Mouse (Mus musculus) splenic B cell, adult 2 months (primary cell): ENCODE measurements around the gene Nkd2.
A peak's percentile ranks its signal among the peaks of the same experiment; 100 is the strongest.

Experiments used
- DNase-seq: peaks from one replicate; pipeline ENCODE4 v3.0.0-alpha.2; 2011; ENCODE audit warnings: low read depth, low spot score
- H3K27me3 ChIP-seq: 2 replicates; pipeline ENCODE4 v1.6.1; 2012; ENCODE audit warnings: mild to moderate bottlenecking, low read length, moderate library complexity, mixed read lengths; ENCODE audit not compliant: control insufficient read depth, poor library complexity, insufficient read depth, severe bottlenecking
- H3K36me3 ChIP-seq: 2 replicates; pipeline ENCODE4 v1.6.1; 2012; ENCODE audit warnings: mild to moderate bottlenecking, low read length, moderate library complexity, mixed read lengths; ENCODE audit not compliant: control insufficient read depth, poor library complexity, insufficient read depth, severe bottlenecking

Gene Nkd2

DNA sequence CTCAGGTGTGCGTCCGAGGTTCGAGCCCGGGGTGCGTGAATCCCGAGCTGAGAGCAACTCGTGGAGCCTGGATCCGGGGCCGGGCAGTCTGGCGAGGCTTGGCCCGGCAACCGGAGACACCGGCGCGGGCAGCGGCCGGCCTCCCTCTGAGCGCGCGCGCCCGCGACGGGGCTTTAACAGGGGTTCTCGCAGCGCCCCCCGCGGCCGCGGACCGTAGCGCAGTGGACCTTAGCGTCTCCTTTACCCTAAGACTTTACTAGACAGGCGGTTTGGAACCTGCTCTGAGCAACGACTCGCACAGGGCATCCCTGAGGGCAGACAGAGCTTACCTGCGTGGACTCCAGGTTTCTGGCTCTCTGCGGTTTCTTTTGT lies at the start of gene Nkd2:
TSS of gene Nkd2 (minus strand) at position 167 of the 372 bp plus-strand sequence.
- no peaks in the 10 kb centered on the region for H3K27me3 ChIP-seq
- peak; percentile 58 for DNase-seq
- H3K36me3 ChIP-seq: no peaks in the 10 kb centered on the region

DNA sequence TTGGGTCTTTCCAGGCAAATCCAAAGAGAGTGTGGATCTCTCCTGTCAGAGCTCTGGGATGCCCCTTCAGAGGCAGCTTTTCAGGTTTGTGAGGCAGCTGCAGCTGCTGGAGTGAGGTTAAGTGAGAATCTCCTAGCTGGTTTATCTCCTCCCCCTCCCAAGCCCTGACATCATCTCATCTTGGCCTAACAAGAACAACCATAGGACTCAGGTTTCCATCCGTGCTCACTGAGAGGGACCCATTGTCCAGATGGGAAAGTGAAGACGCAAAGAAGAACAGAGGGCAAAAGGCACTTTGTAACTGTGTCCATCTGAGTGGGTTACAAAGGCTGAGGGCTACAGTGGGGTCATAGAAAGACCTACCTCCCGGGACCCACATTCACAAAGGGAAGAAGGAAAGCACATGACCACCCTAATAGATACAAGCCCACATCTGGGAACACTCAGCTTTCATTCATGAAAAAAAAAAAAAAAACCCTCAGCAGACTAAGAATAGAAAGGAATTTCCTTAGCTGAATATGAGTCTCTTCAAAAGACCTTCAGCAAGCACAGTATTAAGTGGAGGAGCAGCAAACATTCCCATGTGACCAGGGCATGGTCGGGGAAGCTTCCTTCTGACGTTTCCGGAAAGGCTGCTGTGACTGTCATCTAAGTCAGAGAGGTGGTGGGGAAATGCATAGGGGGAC lies 45.2 kb upstream of the Nkd2 start:
- no peaks in the 10 kb centered on the region for H3K36me3 ChIP-seq
- DNase-seq: no peak

DNA sequence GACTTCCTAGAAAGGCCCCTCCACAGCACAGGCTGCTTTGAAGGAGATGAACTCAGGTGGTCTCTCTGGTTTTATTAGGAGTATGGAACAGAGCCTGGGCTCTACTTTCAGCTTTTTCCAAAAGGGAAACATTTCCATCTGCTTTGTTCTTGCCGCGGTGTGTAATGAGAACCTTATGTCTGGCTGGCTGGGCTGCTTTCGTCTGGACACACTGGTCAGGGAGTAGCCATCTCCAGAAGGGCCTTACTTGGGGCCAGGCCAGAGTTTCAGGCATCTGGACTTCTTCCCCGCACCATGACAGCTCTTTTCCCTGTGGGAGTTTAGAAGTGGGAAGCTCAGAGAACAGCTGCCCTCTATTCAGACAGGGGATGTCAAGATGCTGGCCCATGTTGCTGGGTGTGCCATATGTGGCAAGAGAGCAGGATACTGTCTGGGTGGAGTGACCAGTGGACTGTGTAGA lies 40.0 kb upstream of the Nkd2 start:
- Histone ChIP-seq H3K36me3 (no peaks in the 10 kb centered on the region), H3K27me3 (no peaks in the 10 kb centered on the region)
- DNase-seq: no peak

More for the DNA sequence above, 45.2 kb upstream of the Nkd2 start:
- H3K27me3 ChIP-seq: no peaks in the 10 kb centered on the region

DNA sequence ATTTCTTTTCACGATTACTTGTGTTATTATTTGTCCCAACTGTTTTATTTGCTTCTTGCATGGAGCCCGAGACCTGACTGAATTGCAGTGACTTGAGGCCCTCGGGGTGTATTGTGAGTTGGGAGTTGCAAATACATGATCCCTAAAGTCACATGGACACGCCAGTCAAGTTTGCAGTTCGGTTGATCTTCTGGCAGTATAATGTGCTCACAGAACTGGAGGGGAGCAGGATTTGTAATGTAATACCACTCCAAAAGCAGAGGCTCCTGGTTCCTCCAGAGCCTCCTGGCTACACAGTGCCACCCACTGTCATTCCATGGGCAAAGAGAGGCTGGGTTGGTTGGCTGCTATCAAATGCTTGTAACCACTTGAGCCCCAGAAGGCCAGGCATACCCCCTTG lies 39.2 kb upstream of the Nkd2 start:
- H3K27me3 ChIP-seq: no peaks in the 10 kb centered on the region
- DNase-seq: no peak
- H3K36me3 ChIP-seq: no peaks in the 10 kb centered on the region

DNA sequence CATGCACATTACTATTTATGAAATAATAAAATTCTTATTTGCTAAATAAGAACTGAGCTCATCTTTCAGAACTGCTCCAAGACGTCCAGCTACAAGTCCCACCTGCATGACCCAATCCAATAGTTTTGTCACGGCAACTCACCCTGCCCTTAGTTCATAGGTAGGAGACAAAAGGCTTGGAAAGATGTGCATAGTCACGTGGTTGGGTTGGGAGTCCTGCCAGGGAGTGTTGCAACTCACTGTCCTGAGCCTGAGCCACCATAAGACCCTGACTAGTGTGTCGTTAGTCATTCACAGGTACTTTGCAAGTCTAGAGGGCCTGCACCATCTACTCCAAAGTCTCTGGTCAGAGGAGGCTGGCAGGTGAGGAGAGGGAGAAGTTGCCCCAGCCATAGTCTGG lies 38.6 kb upstream of the Nkd2 start:
- no peaks in the 10 kb centered on the region for H3K36me3 ChIP-seq
- no peak for DNase-seq
- no peaks in the 10 kb centered on the region for H3K27me3 ChIP-seq

DNA sequence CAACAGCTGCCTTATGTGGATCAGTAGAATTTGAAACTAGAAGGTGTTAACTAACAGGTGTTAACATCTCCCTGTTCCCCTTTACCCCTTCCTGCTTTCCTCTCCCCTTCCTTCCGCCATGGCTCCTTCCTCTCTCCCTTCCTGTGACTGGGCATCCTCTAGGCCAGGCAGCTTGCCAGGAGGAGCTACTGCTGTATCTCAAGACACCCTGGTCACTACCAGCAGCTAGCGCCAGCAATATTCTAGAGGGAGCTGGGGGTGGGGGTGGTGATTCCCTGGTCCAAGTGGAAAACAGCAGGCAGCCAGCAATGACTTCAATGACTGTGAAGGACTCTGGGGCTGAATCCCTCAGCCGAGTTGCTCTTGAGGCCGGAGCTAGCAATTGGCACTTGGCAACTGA lies 38.2 kb upstream of the Nkd2 start:
- Histone ChIP-seq H3K36me3 (no peaks in the 10 kb centered on the region), H3K27me3 (no peaks in the 10 kb centered on the region)
- no peak for DNase-seq

DNA sequence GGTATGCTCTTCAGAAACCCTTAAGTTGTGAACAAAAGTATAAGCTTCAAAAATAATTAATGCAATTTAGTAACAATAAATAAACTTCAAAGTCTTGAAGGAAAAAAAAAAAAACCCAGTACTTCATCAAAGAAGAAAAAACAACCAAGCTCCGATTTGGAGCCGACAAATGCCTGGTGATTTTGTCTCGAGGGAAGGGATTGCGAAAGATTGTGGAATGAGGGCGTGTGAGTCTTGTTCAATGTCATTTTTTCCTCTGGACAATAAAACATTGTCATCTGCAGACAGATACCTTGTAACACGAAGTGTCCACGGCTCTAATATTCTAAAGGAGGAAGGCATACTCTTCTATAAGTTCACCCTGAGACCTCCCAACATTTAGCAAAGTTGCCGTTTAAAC lies 33.9 kb upstream of the Nkd2 start:
- no peak for DNase-seq
- H3K36me3 ChIP-seq: no peaks in the 10 kb centered on the region

DNA sequence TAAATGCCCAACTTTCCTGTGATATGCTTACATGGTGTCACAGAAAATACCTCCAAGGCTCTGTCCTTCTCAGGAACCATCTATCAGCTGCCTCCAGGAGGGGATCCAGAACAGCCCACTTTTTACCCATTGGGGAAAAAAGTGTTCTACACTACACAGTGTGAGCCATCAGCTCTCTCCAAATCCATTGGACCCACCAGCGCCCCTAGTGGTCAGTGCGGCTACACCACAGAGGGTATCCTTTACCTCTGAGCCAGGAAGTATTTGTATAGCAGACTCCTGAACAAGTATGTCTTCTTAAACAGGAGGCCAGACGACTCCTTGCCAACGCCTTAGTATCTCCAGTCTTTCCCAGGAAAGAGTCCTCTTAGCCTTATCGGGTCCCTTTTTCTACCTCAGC lies 32.4 kb upstream of the Nkd2 start:
- H3K27me3 ChIP-seq: no peaks in the 10 kb centered on the region
- DNase-seq: peak; percentile 26
- H3K36me3 ChIP-seq: no peaks in the 10 kb centered on the region

More for the DNA sequence above, 33.9 kb upstream of the Nkd2 start:
- H3K27me3 ChIP-seq: no peaks in the 10 kb centered on the region

DNA sequence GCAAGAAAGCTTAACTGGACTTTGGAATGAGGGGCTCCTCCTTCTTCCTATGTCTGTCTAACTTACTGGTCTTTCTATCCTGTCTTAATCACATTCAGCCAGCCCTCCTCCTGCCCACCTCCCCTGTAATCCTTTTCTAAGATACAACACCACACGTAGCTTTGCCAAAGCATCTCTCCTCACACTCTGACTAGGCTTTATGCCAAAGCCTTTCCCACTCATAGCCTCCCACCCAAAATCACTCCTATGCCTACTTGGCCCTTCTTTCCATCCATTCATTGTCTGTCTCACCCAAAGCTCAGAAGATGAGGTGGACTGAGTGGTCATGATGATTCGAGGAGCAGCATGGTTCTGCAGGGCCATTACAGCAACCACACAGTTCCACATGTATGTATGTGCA lies 24.7 kb upstream of the Nkd2 start:
- Histone ChIP-seq H3K27me3 (no peaks in the 10 kb centered on the region), H3K36me3 (no peaks in the 10 kb centered on the region)
- no peak for DNase-seq

DNA sequence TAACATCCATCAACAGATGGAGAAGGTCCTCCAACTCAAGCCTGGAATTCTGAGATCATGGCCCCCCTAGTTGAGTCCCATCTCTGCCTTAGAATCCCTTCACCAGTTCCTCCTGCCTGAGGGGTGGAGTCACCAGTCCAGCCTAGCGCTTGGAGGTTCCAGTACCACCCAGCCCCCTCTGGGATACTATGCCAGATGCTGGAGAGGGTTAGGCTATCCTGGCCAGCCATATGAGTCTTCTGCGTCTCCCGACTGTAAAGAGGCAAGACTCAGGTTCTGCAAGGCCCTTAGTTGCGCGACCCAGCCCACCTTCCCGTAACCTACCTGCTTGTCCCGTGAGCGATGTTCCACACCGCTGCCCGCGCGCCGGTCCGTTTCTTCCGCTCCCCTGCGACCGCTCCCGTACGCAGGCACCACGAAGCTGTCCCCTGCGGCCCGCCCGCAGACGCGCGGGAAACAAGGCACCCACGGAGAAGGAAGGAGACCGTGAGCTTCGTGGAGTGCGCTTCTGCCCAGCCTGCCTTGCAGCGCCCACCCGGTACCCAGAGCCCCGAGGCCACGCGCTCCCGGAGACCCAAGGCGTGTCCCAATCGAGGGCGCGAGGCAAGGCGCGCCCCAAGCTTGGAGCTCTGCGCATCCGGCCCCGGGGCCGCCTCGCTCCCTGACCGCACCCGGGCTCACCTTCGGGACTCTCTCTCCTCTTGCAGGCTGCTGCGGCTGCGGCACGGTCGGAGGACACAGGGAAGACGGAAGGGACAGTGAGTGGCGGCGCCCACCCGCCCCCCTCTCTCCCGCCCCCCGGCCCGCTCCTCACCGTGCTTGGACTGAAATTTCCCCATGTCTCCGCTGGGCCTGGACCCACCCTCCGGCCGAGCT lies 604 bp downstream of the Nkd2 start:
- DNase-seq: peak; percentile 6
- Histone ChIP-seq H3K36me3 (no peaks in the 10 kb centered on the region), H3K27me3 (no peaks in the 10 kb centered on the region)

DNA sequence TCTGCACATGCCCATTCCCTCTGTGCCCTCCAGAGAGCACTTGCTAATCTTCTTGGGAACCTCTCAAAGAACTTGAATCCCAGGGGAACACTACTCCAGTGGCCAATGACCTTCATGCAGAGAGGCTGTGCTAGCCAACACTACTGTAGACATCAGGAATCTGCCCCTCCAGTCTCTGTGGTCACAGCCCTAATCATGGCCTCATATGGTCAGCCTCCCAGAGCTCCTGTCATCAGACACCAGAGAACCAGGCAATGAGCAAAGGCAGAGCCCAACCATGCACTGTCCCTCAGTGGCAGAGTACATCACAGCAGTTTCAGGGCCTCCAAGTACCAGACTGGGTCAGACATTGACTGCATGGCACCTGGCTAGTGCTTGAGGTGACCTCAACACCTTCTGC lies 4.7 kb downstream of the Nkd2 start:
- no peaks in the 10 kb centered on the region for H3K27me3 ChIP-seq
- no peak for DNase-seq

DNA sequence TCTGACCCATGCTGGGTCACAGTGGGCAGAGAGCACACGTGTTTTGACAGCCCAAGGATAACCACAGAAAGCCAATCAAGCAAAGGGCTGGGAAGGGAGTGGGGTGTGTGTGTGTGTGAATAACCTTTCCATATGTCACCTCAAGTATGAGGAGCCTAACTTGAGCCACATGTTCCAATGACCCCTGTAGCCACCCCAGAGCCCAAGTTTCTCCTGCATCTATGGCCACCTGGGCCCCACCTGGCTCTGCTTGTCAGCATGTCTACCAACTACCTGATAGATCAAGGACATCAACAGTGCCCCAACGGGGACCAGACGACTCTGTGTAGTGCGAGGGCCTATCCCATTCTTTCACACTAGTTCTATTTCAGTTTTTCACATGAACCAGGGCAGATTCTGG lies 7.7 kb downstream of the Nkd2 start:
- no peaks in the 10 kb centered on the region for H3K36me3 ChIP-seq
- no peak for DNase-seq
- H3K27me3 ChIP-seq: no peaks in the 10 kb centered on the region

More for the DNA sequence above, 4.7 kb downstream of the Nkd2 start:
- no peaks in the 10 kb centered on the region for H3K36me3 ChIP-seq

DNA sequence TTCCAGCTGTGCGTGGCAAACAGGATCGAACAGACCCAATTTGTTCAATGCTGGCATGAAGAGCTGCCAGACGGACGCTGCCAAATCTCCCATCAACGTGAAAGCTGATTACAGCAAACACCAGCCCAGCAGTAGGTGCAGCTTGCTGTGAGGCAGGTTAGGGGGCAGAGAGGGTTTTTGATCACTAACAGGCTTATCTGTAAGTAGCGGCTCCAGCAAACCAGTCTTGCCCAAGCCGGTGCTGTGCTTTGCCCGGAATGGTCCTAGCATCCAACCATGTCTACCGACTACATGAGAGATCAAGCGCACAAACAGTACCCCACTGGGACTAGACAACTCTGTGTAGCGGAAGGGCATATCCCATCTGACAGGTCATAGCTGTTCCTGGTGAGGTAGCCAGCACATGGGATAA lies 8.3 kb downstream of the Nkd2 start:
- Histone ChIP-seq H3K36me3 (no peaks in the 10 kb centered on the region), H3K27me3 (no peaks in the 10 kb centered on the region)
- DNase-seq: no peak

DNA sequence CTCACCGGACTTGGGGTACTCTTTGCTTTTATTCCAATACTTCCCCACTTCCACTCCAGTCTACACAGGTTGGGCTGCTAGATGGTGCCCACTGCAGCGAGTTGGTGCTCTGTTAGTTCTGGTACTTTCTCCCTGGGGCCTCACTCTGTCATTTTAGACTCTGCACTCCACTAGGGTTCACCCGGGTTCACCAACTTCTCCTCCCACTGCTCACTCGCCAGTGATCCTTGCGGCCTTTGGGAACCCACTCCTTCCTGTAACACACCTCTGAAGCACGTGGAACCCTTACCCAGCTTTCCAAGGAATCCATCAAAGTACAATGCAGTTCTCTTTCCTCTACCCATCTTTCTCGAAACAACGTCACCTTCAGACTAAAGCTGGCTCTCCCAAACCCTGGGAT lies 9.7 kb downstream of the Nkd2 start:
- H3K36me3 ChIP-seq: no peaks in the 10 kb centered on the region
- H3K27me3 ChIP-seq: no peaks in the 10 kb centered on the region
- DNase-seq: no peak

DNA sequence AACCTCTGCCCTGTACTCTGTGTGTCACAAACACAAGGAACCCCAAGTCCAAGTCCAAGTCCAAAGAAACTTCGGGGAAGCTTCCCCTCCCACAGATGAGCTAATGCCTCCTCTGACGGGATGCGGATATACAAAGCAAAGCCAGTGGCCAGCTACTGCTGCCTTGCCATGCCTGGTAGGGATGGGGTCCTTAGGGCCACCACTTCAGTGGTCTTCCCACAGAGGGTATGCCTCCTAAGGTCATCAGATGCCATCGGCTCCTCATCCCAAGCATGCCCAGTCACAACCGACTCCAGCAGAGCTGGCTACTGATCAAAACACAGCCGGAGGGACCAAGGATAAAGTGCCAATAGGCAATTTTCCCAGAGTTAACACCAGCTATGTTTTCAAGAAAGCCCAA lies 10.9 kb downstream of the Nkd2 start:
- DNase-seq: no peak
- H3K27me3 ChIP-seq: no peaks in the 10 kb centered on the region

More for the DNA sequence above, 10.9 kb downstream of the Nkd2 start:
- no peaks in the 10 kb centered on the region for H3K36me3 ChIP-seq
